Mouse (Mus musculus): ENCODE results near the gene Asb13. TPM values are rescaled to one million over a fixed set of nuclear protein-coding genes. Genes with fewer than 3 reads are reported as not detected.

The Asb13 gene
- polyA plus RNA-seq, 1 experiment from 2014 or later, result 15.3 TPM

DNA sequence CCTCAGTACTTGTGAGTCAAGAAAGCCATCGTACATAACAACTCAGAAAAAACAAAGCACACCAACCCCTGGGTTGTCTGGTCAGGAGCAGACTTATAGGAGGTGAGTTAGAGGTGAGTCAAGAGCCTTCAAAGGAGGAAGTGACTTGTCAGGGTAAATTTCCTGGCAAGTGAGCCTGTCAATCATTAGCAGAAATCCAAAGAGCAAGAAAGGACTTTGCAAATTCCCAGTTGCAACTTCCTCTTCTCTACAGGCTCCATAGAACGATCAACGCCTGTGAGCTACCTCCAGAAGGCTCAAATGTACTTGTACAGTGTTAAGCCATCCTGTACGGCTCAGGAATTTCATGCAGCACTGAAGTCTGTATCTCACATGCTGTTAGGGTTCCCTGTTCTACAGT is 66.9 kb downstream of the Asb13 start:
- no peaks in the 10 kb centered on the region for H3K9me3 ChIP-seq (replicated peaks)
- no peak overlapping the region for H3K9ac ChIP-seq (replicated peaks)
- no peaks in the 10 kb centered on the region for H3K36me3 ChIP-seq
- H3K4me2 ChIP-seq, result no peak overlapping the region
- H3K4me3 ChIP-seq (replicated peaks), result no peak overlapping the region
- no peak for ATAC-seq (ENCODE audit: low FRiP score)
- WGBS, result 90% methylated on average over 4 of the region's 4 CpGs
- no peak overlapping the region for H3K27ac ChIP-seq (replicated peaks)
- H3K27me3 ChIP-seq (replicated peaks), result no peaks in the 10 kb centered on the region
- no peaks in the 10 kb centered on the region for H3K4me1 ChIP-seq

Other genes starting within 250 kb of the Asb13 start
- gene Gdi2, start 96.0 kb upstream of the Asb13 start, polyA plus RNA-seq (2015; fragmentation: Nextera tagmentation; extraction: Ambion mirVana), result 408 and 409 TPM in 2 replicates
- gene Fam208b, start 22.9 kb upstream of the Asb13 start, polyA plus RNA-seq (2015; fragmentation: Nextera tagmentation; extraction: Ambion mirVana), result 13.5 and 14.7 TPM in 2 replicates
- gene Calml3, start 170.3 kb downstream of the Asb13 start, polyA plus RNA-seq (2015; fragmentation: Nextera tagmentation; extraction: Ambion mirVana), result not detected in 2 replicates
- gene Calm4, start 203.7 kb downstream of the Asb13 start, polyA plus RNA-seq (2015; fragmentation: Nextera tagmentation; extraction: Ambion mirVana), result 0.17 and 0.27 TPM in 2 replicates
- not detected in 2 replicates for gene Calm5, start 220.1 kb downstream of the Asb13 start, polyA plus RNA-seq (2015; fragmentation: Nextera tagmentation; extraction: Ambion mirVana)

All from neural tube, embryonic 15.5 days (tissue).